Mouse (Mus musculus): ENCODE data around the gene Rnf144a.

DNA sequence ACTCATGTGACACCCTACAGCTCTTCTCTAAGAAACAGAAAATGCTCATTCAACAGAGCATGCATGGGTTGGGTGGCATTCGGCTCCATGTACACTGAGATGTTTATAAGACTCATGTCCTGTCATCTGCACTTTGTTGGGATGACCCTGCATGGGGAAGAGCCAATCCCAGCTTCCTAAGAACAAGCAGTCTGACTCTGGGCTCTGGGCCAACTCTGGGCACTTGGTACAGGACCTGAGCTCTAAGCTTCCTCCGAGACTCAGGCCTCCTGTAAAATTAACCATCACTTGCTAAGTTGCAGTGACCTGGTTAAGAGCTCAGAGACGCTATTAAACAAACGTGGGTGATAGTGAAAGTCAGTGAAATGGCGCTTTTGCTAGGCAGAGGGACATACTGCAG is 55.2 kb downstream of the Rnf144a start:
- TF ChIP-seq CTCF (IDR thresholded peaks at IDR 0.05; ENCODE audit: low read depth) (no peak), EP300 (optimal IDR thresholded peaks at IDR 0.05) (no peak)
